Mouse (Mus musculus) forelimb bud, embryonic 11.5 days (tissue): ENCODE data around the gene 4931414P19Rik.

Experiments used
- DNase-seq: peaks from one replicate; pipeline ENCODE4 v3.0.0-alpha.2; 2012; ENCODE audit warnings: low read depth, low spot score

The 4931414P19Rik gene

GRCm38 (mm10) chr14:54583681-54584338, 22.0 kb downstream of the 4931414P19Rik start:
- DNase-seq: peak; percentile 62

DNA sequence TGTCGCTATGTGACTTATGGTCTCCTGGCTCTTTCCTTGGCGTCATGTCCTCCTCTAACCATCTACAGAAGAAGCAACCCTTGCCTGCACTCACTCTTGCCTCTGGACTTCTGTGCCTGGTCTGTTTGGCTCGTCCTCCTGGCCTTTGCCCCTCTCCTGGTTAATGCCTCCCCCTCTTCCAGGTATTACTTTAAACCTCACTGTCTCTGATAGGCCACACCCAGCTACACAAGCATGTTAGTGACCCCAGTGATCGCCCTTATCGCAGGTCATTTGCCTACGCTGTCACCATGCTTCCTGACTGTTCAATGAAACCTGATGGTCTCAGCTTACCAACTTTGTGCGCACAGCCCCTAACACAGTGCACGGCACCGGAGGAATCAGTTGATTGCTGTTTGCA, 23.3 kb downstream of the 4931414P19Rik start:
- no peak for DNase-seq

GRCm38 (mm10) chr14:54579638-54580037, 26.2 kb downstream of the 4931414P19Rik start:
- DNase-seq: no peak

- peak; percentile 71 for DNase-seq
These were observed 27.7 kb downstream of the 4931414P19Rik start for GRCm38 (mm10) chr14:54578063-54578462.

DNA sequence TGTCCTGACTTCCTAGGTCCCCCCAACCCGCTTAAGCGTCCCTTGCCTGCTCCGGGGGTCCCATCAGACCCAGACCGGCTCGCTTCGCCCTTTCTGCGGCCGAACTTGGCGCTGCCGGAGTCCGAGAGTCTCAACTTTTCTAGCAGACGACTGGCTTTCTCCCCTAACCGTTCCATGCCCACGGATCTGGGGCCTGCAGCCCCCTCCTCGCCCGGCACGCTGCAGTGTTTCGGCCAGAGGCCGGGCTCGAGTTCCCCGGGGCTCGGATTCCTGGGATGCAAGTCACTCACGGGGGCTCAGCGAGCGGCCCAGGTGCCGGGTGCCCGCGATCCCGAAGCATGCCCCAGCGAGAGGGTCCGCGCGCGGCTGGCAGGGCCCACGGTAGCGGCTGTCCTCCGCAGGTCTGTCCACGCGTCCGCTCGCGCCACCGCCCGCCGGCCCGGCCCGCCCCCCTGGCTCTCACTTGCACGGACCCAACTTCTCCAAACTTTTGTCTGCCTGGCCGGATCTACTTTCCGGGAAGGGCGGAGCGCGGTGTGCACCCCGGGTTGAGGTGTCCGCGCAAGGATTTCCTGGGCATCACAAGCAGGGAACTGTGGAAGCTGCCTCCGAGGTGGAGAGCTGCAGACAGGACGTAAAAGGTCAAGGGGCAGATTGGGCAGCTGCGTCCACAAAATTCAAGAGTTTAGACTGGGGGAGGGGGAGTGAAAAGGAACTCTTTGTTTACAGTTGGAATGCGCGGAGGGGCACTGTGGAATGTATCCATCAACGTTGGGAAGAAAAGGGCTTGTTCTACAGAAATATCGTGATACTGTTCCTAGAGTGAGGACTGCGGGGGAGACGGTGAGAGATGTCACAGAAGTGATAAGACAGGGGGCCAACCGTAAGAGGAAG, 28.5 kb downstream of the 4931414P19Rik start, which contains the start of gene Ajuba:
Ajuba (minus strand) TSS at position 470 of the 894 bp plus-strand sequence.
- DNase-seq: peak; percentile 92

DNA sequence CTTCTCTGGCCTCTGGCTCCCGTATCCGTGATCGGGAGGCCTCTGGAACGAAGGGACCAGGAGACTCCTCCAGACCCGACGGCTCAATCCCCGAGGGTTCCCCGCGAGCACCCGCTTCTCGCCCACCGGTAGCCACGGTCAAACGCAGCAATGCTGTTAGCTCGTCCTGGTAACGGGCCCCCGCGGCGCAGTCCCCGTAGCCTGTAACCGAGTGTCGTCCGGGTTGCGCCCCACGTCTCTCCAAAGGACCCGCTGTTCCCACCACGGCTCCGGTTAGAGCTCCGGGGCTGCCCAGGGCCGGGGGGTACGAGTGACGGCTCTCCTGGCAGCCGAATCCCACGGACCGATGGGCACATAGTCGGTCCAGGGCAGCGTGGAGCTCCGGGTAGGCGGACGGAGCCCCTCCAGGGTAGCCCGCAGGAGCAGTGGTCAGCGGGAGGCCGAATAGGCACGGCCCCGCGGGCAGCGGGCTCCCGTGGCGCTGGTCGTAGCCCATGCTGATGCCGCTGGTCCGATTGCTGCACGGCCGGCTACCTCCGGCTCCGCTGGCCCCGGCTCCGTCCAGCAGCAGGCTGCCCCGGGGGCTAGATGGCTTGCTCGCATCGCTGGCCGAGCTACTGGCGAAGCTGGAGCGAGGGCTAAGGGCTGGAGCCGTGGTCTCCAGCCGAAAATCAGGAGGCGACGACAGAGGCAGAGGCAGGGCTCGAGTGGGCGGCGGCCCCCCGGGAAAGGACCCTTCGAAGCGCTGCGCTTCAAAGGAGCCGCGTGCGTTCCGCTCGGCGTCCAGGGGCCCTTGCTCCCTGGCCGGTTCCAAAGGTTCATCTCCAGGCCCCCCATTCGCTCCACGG, 29.3 kb downstream of the 4931414P19Rik start:
- DNase-seq: no peak

GRCm38 (mm10) chr14:54575631-54576030, 30.2 kb downstream of the 4931414P19Rik start:
- peak; percentile 77 for DNase-seq

GRCm38 (mm10) chr14:54575031-54575430, 30.8 kb downstream of the 4931414P19Rik start:
- no peak for DNase-seq

- DNase-seq: no peak
These were observed 31.5 kb downstream of the 4931414P19Rik start for GRCm38 (mm10) chr14:54574253-54574652.

GRCm38 (mm10) chr14:54572790-54573736, 32.7 kb downstream of the 4931414P19Rik start:
- peak; percentile 68 for DNase-seq

- no peak for DNase-seq
These were observed 33.7 kb downstream of the 4931414P19Rik start for GRCm38 (mm10) chr14:54572122-54572521.

- no peak for DNase-seq
These were observed 36.1 kb downstream of the 4931414P19Rik start for GRCm38 (mm10) chr14:54569451-54570392.

DNA sequence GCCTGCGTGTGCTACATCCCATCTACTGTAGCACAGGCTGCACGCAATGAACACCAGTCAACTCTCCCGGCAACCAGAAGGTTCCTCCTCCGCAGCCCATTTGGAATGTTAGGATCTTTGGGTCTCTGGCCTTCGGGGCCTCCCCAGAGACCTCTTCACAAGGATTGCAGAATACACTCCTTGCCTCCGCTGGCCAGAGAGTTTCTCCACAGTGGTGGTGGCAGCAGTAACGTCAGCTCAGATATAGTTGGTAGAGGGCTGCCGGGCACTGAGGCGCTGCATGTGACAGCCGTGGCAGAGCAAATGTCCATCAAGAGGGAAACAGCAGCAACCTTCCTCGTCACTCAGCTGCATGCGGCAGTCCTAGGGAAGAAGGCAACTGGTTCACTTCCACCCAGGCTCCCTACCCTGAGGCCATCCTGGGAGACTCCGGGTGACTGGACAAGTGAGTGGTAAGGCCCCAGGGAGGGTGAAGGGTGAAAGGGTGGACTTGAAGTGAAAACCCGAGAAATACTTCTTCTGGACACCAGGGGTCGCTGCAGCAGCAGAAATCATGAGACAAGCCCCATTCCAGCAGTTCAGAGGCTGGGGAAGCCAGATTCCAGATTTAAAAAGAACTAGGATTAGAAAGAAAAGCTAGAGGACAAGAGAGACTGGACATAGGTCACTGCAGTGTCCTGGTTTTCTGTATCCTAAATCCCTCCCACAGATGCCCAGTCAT, 36.9 kb downstream of the 4931414P19Rik start:
- peak; percentile 80 for DNase-seq

- no peak for DNase-seq
These were observed 45.1 kb downstream of the 4931414P19Rik start for GRCm38 (mm10) chr14:54560527-54561242.

DNA sequence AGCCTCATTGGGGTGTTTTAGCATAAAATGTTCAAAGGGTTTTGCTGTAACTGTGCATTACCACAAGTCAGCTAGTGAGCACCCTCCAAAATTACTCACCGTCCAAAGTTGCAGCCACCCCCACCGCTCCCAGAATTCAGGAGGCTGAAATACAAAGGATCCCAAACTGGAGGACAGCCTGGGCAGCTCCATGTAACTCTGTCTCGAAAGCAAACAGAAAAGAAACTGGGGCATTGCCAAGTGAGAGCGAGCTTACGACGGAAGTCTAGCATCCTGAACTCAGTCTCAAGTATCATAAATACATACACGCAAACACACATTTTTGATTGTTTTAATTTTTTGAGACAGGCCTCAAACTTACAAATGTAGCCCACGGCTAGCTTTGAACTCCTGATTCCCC, 48.5 kb downstream of the 4931414P19Rik start:
- no peak for DNase-seq

GRCm38 (mm10) chr14:54553975-54554769, 51.6 kb downstream of the 4931414P19Rik start, which contains the start of gene Haus4:
Gene Haus4 (minus strand): TSS chr14:54554616.
- peak; percentile 90 for DNase-seq

GRCm38 (mm10) chr14:54553454-54553974, 52.3 kb downstream of the 4931414P19Rik start:
- DNase-seq: no peak
